Mouse (Mus musculus) heart, embryonic 13.5 days (tissue): ENCODE measurements around the gene Serpinb2. TPM values are rescaled to one million over a fixed set of nuclear protein-coding genes. Genes with fewer than 3 reads are reported as not detected.

Experiments
- ATAC-seq: fragments of 200-750 bp; cut with Nextera tagmentation; 2 replicates; pipeline ENCODE4 v1.8.0; 2017; ENCODE audit warnings: moderate TSS enrichment; ENCODE audit not compliant: insufficient number of reproducible peaks, low FRiP score, low TSS enrichment; ENCODE audit errors: extremely low read depth
- H3K27ac ChIP-seq: fragments of 300-500 bp; sonication (generic); replicated peaks from 2 replicates; pipeline ENCODE4 v1.5.1; 2015; ENCODE audit warnings: moderate library complexity, mild to moderate bottlenecking, inconsistent platforms
- H3K27me3 ChIP-seq: fragments of 300-500 bp; sonication (generic); replicated peaks from 2 replicates; pipeline ENCODE4 v1.6.1; 2015; ENCODE audit warnings: mild to moderate bottlenecking, inconsistent platforms
- H3K36me3 ChIP-seq: fragments of 300-500 bp; sonication (generic); 2 replicates; pipeline ENCODE4 v1.6.1; 2015; ENCODE audit warnings: mild to moderate bottlenecking, inconsistent platforms
- H3K4me1 ChIP-seq: fragments of 300-500 bp; sonication (generic); 2 replicates; pipeline ENCODE4 v1.6.1; 2015; ENCODE audit warnings: inconsistent platforms
- H3K4me2 ChIP-seq: fragments of 300-500 bp; sonication (generic); 2 replicates; pipeline ENCODE4 v1.6.1; 2015; ENCODE audit warnings: inconsistent platforms, mild to moderate bottlenecking, moderate library complexity
- H3K4me3 ChIP-seq: fragments of 300-500 bp; sonication (generic); 2 replicates; pipeline ENCODE4 v1.5.1; 2015; ENCODE audit warnings: moderate library complexity, mild to moderate bottlenecking, inconsistent platforms
- H3K9ac ChIP-seq: fragments of 300-500 bp; sonication (generic); 2 replicates; pipeline ENCODE4 v1.6.1; 2015; ENCODE audit warnings: inconsistent platforms, mild to moderate bottlenecking, moderate library complexity
- H3K9me3 ChIP-seq: fragments of 300-500 bp; sonication (generic); 2 replicates; pipeline ENCODE4 v1.6.1; 2016; ENCODE audit warnings: inconsistent platforms
- WGBS: fragments of 180-500 bp; shearing (Covaris S2); methylation state at CpG from one replicate; pipeline ENCODE4 v1.1.7; 2015; ENCODE audit warnings: mixed read lengths; 5-methylcytosine and 5-hydroxymethylcytosine counted together
- polyA plus RNA-seq: library from polyadenylated mRNA; unstranded; fragments of >200 nt; fragmentation: Nextera tagmentation; extraction: Ambion mirVana; gene quantifications from 2 replicates; pipeline ENCODE4 v1.2.1, GENCODE M21; 2015

Gene Serpinb2
- polyA plus RNA-seq, 1 experiment from 2014 or later: not detected

DNA sequence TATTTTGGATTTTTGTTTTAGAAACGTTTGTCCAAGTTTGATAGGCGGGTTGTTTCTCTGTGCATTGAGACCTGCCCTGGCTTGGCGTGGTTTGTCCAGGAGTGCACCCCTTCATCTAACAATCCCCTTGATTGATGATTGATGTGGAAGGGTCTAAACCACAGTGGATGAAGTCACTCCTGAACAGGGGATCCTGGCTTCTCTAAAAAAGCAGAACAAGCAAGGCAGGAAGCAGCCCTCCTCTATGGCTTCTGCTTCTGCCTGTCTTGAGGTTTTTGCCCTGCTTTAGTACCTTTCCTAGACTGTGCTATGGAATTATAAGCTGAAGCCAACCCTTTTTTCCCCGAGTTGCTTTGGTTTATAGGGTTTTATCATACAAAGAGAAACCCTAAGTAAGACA lies 14.4 kb downstream of the Serpinb2 start:
- no peaks in the 10 kb centered on the region for H3K27me3 ChIP-seq
- no peak overlapping the region for H3K4me2 ChIP-seq
- ATAC-seq: no peak
- H3K27ac ChIP-seq: no peak overlapping the region
- H3K4me3 ChIP-seq: no peak overlapping the region
- no peak overlapping the region for H3K9ac ChIP-seq
- WGBS: 64% methylated on average over 4 of the region's 4 CpGs
- H3K36me3 ChIP-seq: no peaks in the 10 kb centered on the region
- H3K4me1 ChIP-seq: no peaks in the 10 kb centered on the region
- no peaks in the 10 kb centered on the region for H3K9me3 ChIP-seq

DNA sequence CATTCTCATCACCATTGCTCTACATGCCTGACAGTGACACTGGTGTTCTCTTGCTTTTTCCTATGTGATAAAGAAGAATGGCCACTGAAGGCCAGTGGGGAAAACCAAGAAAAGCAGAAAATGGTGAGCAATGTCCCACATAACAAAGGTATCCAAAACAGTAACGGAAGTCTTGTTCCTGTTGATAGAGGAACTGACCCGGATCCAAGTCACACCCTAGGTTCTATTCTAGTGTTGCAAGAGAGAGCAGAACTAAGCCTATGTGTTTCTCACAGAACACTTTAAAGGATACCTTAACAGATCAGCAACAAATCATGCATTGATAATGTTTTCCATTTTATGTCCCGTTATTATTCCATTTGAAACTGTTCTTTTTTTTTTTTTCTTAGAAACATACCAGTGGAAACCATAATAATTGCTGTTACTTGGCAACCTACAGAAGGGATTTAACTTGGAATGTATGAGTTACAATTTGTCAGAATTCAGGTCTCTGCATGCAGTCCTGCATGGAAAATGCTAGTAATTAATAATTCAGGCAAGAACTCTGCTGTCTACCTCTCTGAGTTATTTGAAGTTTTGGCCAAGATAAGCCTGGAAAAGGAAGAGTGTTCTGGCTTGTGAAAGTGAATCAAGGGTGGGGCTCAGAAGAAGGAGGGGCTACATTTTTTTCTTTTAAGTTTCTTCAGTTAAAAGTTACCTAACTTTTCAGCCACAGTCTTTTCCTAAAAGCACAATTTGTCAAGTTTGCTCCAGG lies 17.3 kb downstream of the Serpinb2 start:
- H3K4me1 ChIP-seq: no peaks in the 10 kb centered on the region
- no peak overlapping the region for H3K4me2 ChIP-seq
- no peak for ATAC-seq
- WGBS: 69% methylated on average over 3 of the region's 3 CpGs
- no peak overlapping the region for H3K4me3 ChIP-seq
- H3K27ac ChIP-seq: no peak overlapping the region
- no peaks in the 10 kb centered on the region for H3K9me3 ChIP-seq
- no peak overlapping the region for H3K9ac ChIP-seq
- H3K27me3 ChIP-seq: no peaks in the 10 kb centered on the region
- no peaks in the 10 kb centered on the region for H3K36me3 ChIP-seq

GRCm38 (mm10) chr1:107529365-107530052 lies 18.3 kb downstream of the Serpinb2 start:
- Histone ChIP-seq H3K4me2 (no peak overlapping the region), H3K4me1 (no peaks in the 10 kb centered on the region), H3K27ac (no peak overlapping the region), H3K9me3 (no peaks in the 10 kb centered on the region), H3K9ac (no peak overlapping the region), H3K36me3 (no peaks in the 10 kb centered on the region), H3K27me3 (no peaks in the 10 kb centered on the region), H3K4me3 (no peak overlapping the region)
- ATAC-seq: no peak
- 72% methylated on average over 5 of the region's 5 CpGs for WGBS

GRCm38 (mm10) chr1:107533736-107534135 lies 22.5 kb downstream of the Serpinb2 start:
- no peak overlapping the region for H3K4me3 ChIP-seq
- no peak for ATAC-seq

DNA sequence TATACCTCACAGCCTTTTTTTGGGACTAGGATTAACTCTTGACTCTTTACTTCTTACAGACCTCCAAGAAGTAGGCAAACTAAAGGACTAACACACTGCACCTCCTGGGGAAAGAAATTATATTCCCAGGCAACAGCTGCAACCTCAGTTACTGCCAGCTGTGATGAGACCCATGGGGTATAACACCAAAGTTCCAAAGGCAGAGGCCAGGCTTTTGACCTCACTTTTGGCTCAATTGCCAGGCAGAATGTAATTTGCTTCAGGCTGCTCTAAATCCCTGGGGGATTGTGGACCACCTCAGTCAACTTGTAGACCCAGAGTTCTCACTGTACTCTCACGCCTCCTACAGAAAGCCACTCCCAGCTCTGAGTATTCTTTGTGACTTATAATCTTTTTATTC lies 26.2 kb downstream of the Serpinb2 start:
- no peaks in the 10 kb centered on the region for H3K4me1 ChIP-seq
- H3K4me2 ChIP-seq: no peak overlapping the region
- no peaks in the 10 kb centered on the region for H3K36me3 ChIP-seq
- no peak overlapping the region for H3K27ac ChIP-seq
- H3K9ac ChIP-seq: no peak overlapping the region
- WGBS: 61% methylated on average over 1 of the region's 1 CpGs
- no peak overlapping the region for H3K4me3 ChIP-seq
- H3K27me3 ChIP-seq: no peaks in the 10 kb centered on the region
- no peak for ATAC-seq
- H3K9me3 ChIP-seq: no peaks in the 10 kb centered on the region

More at GRCm38 (mm10) chr1:107533736-107534135, 22.5 kb downstream of the Serpinb2 start:
- Histone ChIP-seq H3K27me3 (no peaks in the 10 kb centered on the region), H3K27ac (no peak overlapping the region), H3K36me3 (no peaks in the 10 kb centered on the region), H3K9me3 (no peaks in the 10 kb centered on the region), H3K9ac (no peak overlapping the region), H3K4me2 (no peak overlapping the region), H3K4me1 (no peaks in the 10 kb centered on the region)
- 61% methylated on average over 3 of the region's 3 CpGs for WGBS

GRCm38 (mm10) chr1:107559494-107559893 lies 48.3 kb downstream of the Serpinb2 start:
- no peak for ATAC-seq
- Histone ChIP-seq H3K4me3 (no peak overlapping the region), H3K27ac (no peak overlapping the region), H3K4me1 (no peaks in the 10 kb centered on the region), H3K27me3 (no peaks in the 10 kb centered on the region), H3K9me3 (no peaks in the 10 kb centered on the region), H3K9ac (no peak overlapping the region), H3K4me2 (no peak overlapping the region), H3K36me3 (no peaks in the 10 kb centered on the region)
- 80% methylated on average over 3 of the region's 3 CpGs for WGBS

- H3K9me3 ChIP-seq: no peaks in the 10 kb centered on the region
- H3K27ac ChIP-seq: no peak overlapping the region
- no peak overlapping the region for H3K9ac ChIP-seq
- H3K4me1 ChIP-seq: no peaks in the 10 kb centered on the region
- no peaks in the 10 kb centered on the region for H3K27me3 ChIP-seq
- no peak overlapping the region for H3K4me3 ChIP-seq
- H3K4me2 ChIP-seq: no peak overlapping the region
- WGBS: 56% methylated on average over 1 of the region's 1 CpGs
- ATAC-seq: no peak
- H3K36me3 ChIP-seq: no peaks in the 10 kb centered on the region
Measured at GRCm38 (mm10) chr1:107562110-107562509, 50.9 kb downstream of the Serpinb2 start.

GRCm38 (mm10) chr1:107565644-107566043 lies 54.4 kb downstream of the Serpinb2 start:
- no peak overlapping the region for H3K9ac ChIP-seq
- no peak for ATAC-seq
- no peaks in the 10 kb centered on the region for H3K9me3 ChIP-seq
- H3K27me3 ChIP-seq: no peaks in the 10 kb centered on the region
- H3K4me2 ChIP-seq: no peak overlapping the region
- H3K36me3 ChIP-seq: no peaks in the 10 kb centered on the region
- no peak overlapping the region for H3K27ac ChIP-seq
- H3K4me3 ChIP-seq: no peak overlapping the region
- no peaks in the 10 kb centered on the region for H3K4me1 ChIP-seq

DNA sequence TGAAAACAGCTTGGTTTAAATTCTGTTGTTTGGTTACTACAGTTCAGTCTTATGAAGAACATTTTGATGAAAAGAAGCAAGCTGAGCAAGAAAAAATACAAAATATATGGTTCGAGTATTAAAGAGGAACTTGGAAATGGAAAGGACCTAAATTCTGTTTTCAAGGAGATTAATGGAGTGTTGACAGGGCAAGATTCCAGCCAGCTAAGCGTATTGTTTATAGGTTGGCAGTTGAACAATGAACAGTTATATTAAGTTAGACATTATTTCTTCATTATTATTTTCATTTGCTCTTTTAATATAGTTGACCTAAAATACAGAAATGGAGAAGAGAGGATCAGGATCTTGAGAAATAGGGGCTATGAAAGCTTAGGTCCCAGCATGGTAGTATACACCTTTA lies 64.9 kb downstream of the Serpinb2 start:
- Histone ChIP-seq H3K4me3 (no peak overlapping the region), H3K27me3 (no peaks in the 10 kb centered on the region), H3K36me3 (no peaks in the 10 kb centered on the region), H3K27ac (no peak overlapping the region), H3K4me1 (no peaks in the 10 kb centered on the region), H3K9ac (no peak overlapping the region), H3K4me2 (no peak overlapping the region), H3K9me3 (no peaks in the 10 kb centered on the region)
- WGBS: 59% methylated on average over 2 of the region's 2 CpGs
- no peak for ATAC-seq

DNA sequence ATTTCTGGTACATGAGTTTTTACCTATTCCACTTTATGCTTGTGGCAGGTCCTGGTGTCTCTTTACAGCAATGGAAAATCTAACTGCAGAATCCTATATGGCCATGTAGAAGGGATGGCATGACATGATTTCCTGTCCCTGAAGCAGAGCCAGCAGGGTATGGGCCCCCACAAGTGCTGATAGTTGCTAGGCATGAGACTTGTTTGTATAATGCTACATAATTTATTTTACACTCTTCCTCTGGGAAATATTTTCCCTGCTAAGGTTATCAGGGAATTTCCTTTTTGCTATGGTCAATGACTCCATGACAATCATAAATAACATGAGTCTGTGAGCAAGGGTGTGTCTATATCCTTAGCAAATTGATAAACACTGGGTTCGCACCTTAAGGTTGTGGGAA lies 66.3 kb downstream of the Serpinb2 start:
- H3K4me1 ChIP-seq: no peaks in the 10 kb centered on the region
- H3K4me2 ChIP-seq: no peak overlapping the region
- no peak overlapping the region for H3K4me3 ChIP-seq
- no peaks in the 10 kb centered on the region for H3K36me3 ChIP-seq
- H3K9ac ChIP-seq: no peak overlapping the region
- H3K27ac ChIP-seq: no peak overlapping the region
- no peaks in the 10 kb centered on the region for H3K27me3 ChIP-seq
- H3K9me3 ChIP-seq: no peaks in the 10 kb centered on the region
- WGBS: 56% methylated on average over 1 of the region's 1 CpGs
- no peak for ATAC-seq

GRCm38 (mm10) chr1:107581220-107581619 lies 70.0 kb downstream of the Serpinb2 start:
- Histone ChIP-seq H3K27ac (no peak overlapping the region), H3K9ac (no peak overlapping the region), H3K4me1 (no peaks in the 10 kb centered on the region), H3K4me3 (no peak overlapping the region), H3K4me2 (no peak overlapping the region), H3K36me3 (no peaks in the 10 kb centered on the region), H3K9me3 (no peaks in the 10 kb centered on the region), H3K27me3 (no peaks in the 10 kb centered on the region)
- no peak for ATAC-seq
- WGBS: 63% methylated on average over 1 of the region's 1 CpGs

DNA sequence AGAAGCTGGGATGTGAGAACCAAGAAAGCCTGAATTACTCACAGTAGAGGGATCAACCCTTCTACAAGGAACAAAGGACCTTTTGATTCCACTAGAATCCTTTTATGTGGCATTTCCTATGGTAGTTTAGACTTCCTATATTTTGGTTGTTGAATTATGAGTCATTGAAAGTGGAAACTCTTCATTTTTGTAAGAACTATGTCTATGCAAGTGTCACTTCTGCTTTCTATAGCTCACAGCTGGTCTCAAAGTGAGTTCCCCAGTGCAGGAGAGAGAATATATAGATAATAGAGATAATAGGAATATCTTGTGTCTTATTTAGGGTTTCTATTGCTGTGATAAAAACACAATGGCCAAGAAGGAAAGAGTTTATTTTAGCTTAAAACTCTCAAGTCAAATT lies 71.7 kb downstream of the Serpinb2 start:
- H3K4me1 ChIP-seq: no peaks in the 10 kb centered on the region
- H3K36me3 ChIP-seq: no peaks in the 10 kb centered on the region
- no peak for ATAC-seq
- H3K27me3 ChIP-seq: no peaks in the 10 kb centered on the region
- no peak overlapping the region for H3K27ac ChIP-seq
- no peak overlapping the region for H3K9ac ChIP-seq
- no peak overlapping the region for H3K4me3 ChIP-seq
- H3K9me3 ChIP-seq: no peaks in the 10 kb centered on the region
- no peak overlapping the region for H3K4me2 ChIP-seq
